In the genomic region with DNA sequence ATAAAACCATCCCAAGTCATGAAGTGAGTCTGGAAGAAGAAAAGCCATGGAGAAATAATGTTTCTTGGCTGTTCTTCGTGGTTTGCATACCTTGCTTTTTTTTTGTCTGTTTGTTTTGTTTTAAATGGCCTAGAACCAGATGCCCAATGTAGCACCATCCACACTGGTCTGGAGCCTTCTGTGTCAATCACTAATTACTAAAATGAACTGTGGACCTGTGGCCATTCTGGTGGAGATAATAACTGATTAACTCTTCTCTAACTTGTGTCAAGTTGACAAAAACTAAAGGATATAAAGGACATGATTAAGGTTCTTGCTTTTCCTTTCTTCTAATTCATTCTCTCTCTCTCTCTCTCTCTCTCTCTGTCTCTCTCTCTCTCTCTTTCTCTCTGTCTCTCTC, we compare ENCODE assay signal across 20 mouse cellular contexts.
"Had no signal": no experiment of that assay in that cellular context is flagged by ENCODE, and none has a peak within 500 bp of the region (broad histone marks: within the 10 kb centered on the region; RNA-seq: fewer than 3 reads in every experiment).

No protein-coding gene starts in this region.

- H3K27me3 ChIP-seq: heart, embryonic 12.5 days; hindbrain, embryonic 12.5 days; intestine, embryonic 15.5 days; limb, embryonic 12.5 days; liver, embryonic 13.5 days; liver, embryonic 15.5 days had no signal

- DNase-seq: gastrocnemius, adult 2 months; gastrocnemius, postnatal 10 days; gastrocnemius, postnatal 25 days; heart, adult 18-20 months; heart, postnatal 10 days; heart, postnatal 4 days; liver; liver, embryonic 13.5 days; liver, postnatal 0 days had no signal

- H3K4me1 ChIP-seq: heart, embryonic 10.5 days; heart, embryonic 12.5 days; hindbrain, embryonic 10.5 days; hindbrain, embryonic 12.5 days; intestine, embryonic 15.5 days; limb, embryonic 10.5 days; limb, embryonic 12.5 days; liver, embryonic 13.5 days; liver, embryonic 15.5 days had no signal

- H3K4me3 ChIP-seq: gastrocnemius, adult 2 months; heart, embryonic 10.5 days; heart, embryonic 12.5 days; hindbrain, embryonic 10.5 days; hindbrain, embryonic 12.5 days; intestine, embryonic 15.5 days; layer of hippocampus, adult 2 months; left cerebral cortex, adult 2 months; limb, embryonic 10.5 days; limb, embryonic 12.5 days; liver, embryonic 13.5 days; liver, embryonic 15.5 days had no signal

- H3K36me3 ChIP-seq: heart, embryonic 10.5 days; heart, embryonic 12.5 days; hindbrain, embryonic 10.5 days; hindbrain, embryonic 12.5 days; intestine, embryonic 15.5 days; limb, embryonic 10.5 days; limb, embryonic 12.5 days; liver, embryonic 13.5 days; liver, embryonic 15.5 days had no signal

- H3K27ac ChIP-seq: gastrocnemius, adult 2 months; heart, embryonic 10.5 days; hindbrain, embryonic 10.5 days; hindbrain, embryonic 12.5 days; hindbrain, embryonic 14.5 days; intestine, embryonic 15.5 days; layer of hippocampus, adult 2 months; left cerebral cortex, adult 2 months; limb, embryonic 10.5 days; limb, embryonic 12.5 days; liver, embryonic 13.5 days; liver, embryonic 15.5 days had no signal
